Mouse (Mus musculus) hindbrain, embryonic 15.5 days (tissue): ENCODE data around the gene Pou3f1. TPM values are rescaled to one million over a fixed set of nuclear protein-coding genes. Genes with fewer than 3 reads are reported as not detected.

Experiments used
- ATAC-seq: fragments of 200-750 bp; cut with Nextera tagmentation; 2 replicates; pipeline ENCODE4 v1.8.0; 2017; ENCODE audit warnings: low read depth, moderate number of reproducible peaks, moderate TSS enrichment; ENCODE audit not compliant: low FRiP score
- H3K27ac ChIP-seq: fragments of 300-500 bp; sonication (generic); replicated peaks from 2 replicates; pipeline ENCODE4 v1.5.1; 2015; ENCODE audit warnings: mild to moderate bottlenecking, inconsistent platforms
- H3K27me3 ChIP-seq: fragments of 300-500 bp; sonication (generic); 2 replicates; pipeline ENCODE4 v1.6.1; 2015; ENCODE audit warnings: control low read depth, inconsistent platforms
- H3K36me3 ChIP-seq: fragments of 300-500 bp; sonication (generic); 2 replicates; pipeline ENCODE4 v1.6.1; 2015; ENCODE audit warnings: control low read depth, inconsistent platforms
- H3K4me1 ChIP-seq: fragments of 300-500 bp; sonication (generic); replicated peaks from 2 replicates; pipeline ENCODE4 v1.6.1; 2015; ENCODE audit warnings: control low read depth, inconsistent platforms
- H3K4me2 ChIP-seq: fragments of 300-500 bp; sonication (generic); 2 replicates; pipeline ENCODE4 v1.6.1; 2015; ENCODE audit warnings: moderate library complexity, mild to moderate bottlenecking, inconsistent platforms
- H3K4me3 ChIP-seq: fragments of 300-500 bp; sonication (generic); 2 replicates; pipeline ENCODE4 v1.5.1; 2015; ENCODE audit warnings: mild to moderate bottlenecking, inconsistent platforms
- H3K9ac ChIP-seq: fragments of 300-500 bp; sonication (generic); 2 replicates; pipeline ENCODE4 v1.6.1; 2015; ENCODE audit warnings: inconsistent platforms
- H3K9me3 ChIP-seq: fragments of 300-500 bp; sonication (generic); 2 replicates; pipeline ENCODE4 v1.6.1; 2016; ENCODE audit warnings: control low read depth, inconsistent platforms
- WGBS: fragments of 180-500 bp; shearing (Covaris S2); methylation state at CpG from one replicate; pipeline ENCODE4 v1.1.7; 2015; 5-methylcytosine and 5-hydroxymethylcytosine counted together
- polyA plus RNA-seq: library from polyadenylated mRNA; unstranded; fragments of >200 nt; fragmentation: Nextera tagmentation; extraction: Ambion mirVana; gene quantifications from 2 replicates; pipeline ENCODE4 v1.2.1, GENCODE M21; 2015

Pou3f1 gene
- polyA plus RNA-seq = 7.9 and 13.4 TPM in 2 replicates

DNA sequence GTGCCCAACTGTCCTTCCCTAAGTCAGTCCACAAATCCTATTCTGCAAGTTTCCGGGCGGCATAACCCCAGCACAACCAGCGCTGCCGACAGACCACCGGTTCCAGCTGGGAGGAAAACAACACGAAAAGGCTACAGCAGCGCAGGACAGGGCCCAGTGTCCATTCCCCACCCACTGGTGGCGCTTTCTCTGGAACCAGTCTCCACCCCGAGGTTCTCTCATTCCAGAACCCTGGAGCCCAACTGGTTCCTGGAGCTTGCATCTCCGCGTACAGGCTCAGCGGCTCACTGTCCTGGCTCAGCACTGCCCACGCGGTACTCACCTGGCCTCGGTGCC, at the start of gene Pou3f1:
Pou3f1 (plus strand) TSS at position 290 of the 336 bp plus-strand sequence.
- H3K27ac ChIP-seq = 0 out of 2 replicates have a peak within 1 kb of the TSS, but pooled peaks have one; percentile 31
- peak within 1 kb of the TSS; percentile 86 for H3K4me2 ChIP-seq
- no peaks in the 10 kb centered on the region for H3K36me3 ChIP-seq
- H3K4me1 ChIP-seq = peaks cover 34% of the 10 kb centered on the region
- peak within 1 kb of the TSS; percentile 59 for H3K4me3 ChIP-seq
- WGBS = 1% methylated on average over 15 of the region's 15 CpGs
- H3K9me3 ChIP-seq = no peaks in the 10 kb centered on the region
- no peak for ATAC-seq
- H3K27me3 ChIP-seq = peaks cover 50% of the 10 kb centered on the region
- H3K9ac ChIP-seq = peak within 1 kb of the TSS; percentile 38

DNA sequence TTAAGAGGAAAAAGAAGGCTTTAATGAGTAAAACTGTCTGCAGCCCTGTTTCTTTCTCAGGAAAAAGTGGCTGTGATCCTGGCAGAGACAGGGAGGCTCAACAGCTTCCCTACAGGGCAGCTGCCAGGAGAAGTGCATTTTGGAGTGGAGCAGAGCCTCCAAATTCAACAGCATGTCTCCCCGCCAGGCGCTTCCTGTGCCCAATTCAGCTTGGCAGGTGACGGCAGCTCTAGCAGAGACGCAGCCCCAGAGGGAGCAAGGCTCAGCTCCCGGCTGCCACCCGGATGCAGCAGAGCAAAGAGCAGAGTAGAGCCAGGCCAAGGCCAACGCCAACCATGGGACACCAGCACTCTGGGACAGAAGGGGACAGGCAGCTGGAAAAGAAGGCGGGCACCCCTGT, 49.4 kb upstream of the Pou3f1 start:
- H3K27me3 ChIP-seq = peaks cover 12% of the 10 kb centered on the region; the same call in 1 of the 2 replicates
- H3K4me2 ChIP-seq = no peak overlapping the region
- 60% methylated on average over 8 of the region's 8 CpGs for WGBS
- H3K9me3 ChIP-seq = no peaks in the 10 kb centered on the region
- no peak overlapping the region for H3K4me3 ChIP-seq
- H3K9ac ChIP-seq = no peak overlapping the region
- no peaks in the 10 kb centered on the region for H3K36me3 ChIP-seq
- no peak for ATAC-seq
- no peak overlapping the region for H3K27ac ChIP-seq
- 0 out of 2 replicates have a peak, but pooled peaks cover 4% of the 10 kb centered on the region for H3K4me1 ChIP-seq

DNA sequence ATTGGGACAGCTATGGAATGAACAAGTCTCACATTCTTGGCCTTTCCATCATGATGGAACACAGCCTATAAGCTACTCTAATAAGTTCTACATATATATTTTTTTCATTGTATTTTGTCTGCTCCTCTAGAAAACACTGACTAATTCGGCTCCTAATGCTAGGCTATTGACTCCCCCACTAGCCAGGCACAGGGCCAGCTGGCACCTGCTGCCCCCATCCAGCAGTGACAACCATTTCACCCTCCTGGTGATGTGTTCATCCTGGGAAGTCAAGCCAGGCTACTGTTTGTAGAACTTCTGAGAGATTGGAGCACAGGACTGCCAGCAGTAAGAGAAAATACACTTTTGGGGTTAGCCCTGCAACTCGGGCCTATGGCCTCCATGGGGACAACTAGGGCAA, 46.5 kb upstream of the Pou3f1 start:
- ATAC-seq = no peak
- Histone ChIP-seq H3K36me3 (no peaks in the 10 kb centered on the region), H3K27me3 (peaks cover 9% of the 10 kb centered on the region; the same call in 1 of the 2 replicates), H3K27ac (no peak overlapping the region), H3K4me3 (no peak overlapping the region), H3K4me1 (peaks cover 8% of the 10 kb centered on the region; the same call in 1 of the 2 replicates), H3K4me2 (no peak overlapping the region), H3K9me3 (no peaks in the 10 kb centered on the region), H3K9ac (no peak overlapping the region)
- WGBS = 62% methylated on average over 2 of the region's 2 CpGs

DNA sequence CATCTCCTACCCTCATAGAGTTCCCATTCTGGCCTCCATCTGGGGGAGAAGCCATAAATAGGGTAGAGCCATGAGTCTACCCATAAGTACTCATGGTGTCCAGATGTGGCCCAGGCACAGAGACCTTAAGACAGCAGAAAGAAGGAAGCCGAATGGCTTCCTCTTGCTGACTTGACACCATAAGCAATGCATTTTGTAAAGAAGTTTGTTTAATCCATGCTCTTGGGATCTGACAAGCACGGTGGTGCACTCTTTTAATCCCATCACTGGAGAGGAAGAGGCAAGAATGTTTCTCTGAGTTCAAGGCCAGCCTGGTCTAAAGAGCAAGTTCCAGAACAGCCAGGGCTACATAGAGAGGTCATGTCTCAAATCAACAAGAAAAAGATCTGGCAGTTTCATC, 45.9 kb upstream of the Pou3f1 start, which contains the start of gene 3100002H09Rik:
3100002H09Rik (minus strand) TSS at position 101 of the 400 bp plus-strand sequence.
- 86% methylated on average over 2 of the region's 2 CpGs for WGBS
- no peak for ATAC-seq
- peaks cover 6% of the 10 kb centered on the region; the same call in 1 of the 2 replicates for H3K27me3 ChIP-seq

DNA sequence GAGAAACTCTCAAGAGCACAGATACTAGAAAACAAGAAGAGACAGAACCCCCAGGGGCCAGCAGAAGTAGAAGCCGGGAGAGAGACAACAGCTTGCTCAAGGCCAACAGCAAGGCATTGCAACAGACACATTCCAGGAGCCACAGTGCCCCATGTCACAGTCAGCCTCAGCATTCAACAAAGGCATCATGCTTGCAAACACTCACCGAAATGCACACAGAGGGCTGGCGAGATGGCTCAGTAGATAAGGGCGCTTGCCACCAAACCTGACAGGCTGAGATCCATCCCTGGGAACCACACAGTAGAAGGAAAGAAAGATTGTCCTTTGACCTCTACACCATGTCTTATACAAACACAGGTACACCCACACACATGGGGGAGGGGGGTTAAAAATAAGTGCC, 44.8 kb upstream of the Pou3f1 start:
- H3K9me3 ChIP-seq = no peaks in the 10 kb centered on the region
- no peak overlapping the region for H3K4me2 ChIP-seq
- no peak overlapping the region for H3K4me3 ChIP-seq
- ATAC-seq = no peak
- WGBS = 79% methylated on average over 4 of the region's 4 CpGs
- no peaks in the 10 kb centered on the region for H3K36me3 ChIP-seq
- no peak overlapping the region for H3K27ac ChIP-seq
- H3K9ac ChIP-seq = no peak overlapping the region
- H3K4me1 ChIP-seq = peaks cover 23% of the 10 kb centered on the region; the same call in 1 of the 2 replicates
- H3K27me3 ChIP-seq = peaks cover 6% of the 10 kb centered on the region; the same call in 1 of the 2 replicates

More for the DNA sequence above, 45.9 kb upstream of the Pou3f1 start, which contains the start of gene 3100002H09Rik:
- no peaks in the 10 kb centered on the region for H3K9me3 ChIP-seq
- H3K36me3 ChIP-seq = no peaks in the 10 kb centered on the region
- H3K4me1 ChIP-seq = peaks cover 15% of the 10 kb centered on the region; the same call in 1 of the 2 replicates
- no peak within 1 kb of the TSS for H3K4me2 ChIP-seq
- no peak within 1 kb of the TSS for H3K9ac ChIP-seq
- no peak within 1 kb of the TSS for H3K4me3 ChIP-seq
- H3K27ac ChIP-seq = no peak within 1 kb of the TSS

DNA sequence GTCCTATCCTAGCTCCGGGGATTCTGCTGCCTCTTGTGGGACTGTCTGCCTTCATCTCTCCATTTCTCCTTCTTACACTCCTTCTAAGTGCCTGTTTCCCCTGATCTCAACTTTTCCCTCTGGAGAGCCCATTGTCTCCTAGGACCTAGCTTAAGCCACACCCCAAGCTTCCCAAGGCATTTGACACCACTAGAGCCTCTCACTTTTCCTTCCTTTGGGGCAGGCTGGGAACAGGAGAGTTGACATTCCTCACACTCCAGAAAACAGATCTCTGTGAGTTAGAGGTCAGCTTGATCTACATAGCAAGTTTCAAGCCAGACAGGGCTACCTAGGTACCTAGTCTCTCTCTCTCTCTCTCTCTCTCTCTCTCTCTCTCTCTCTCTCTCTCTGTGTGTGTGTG, 42.4 kb upstream of the Pou3f1 start:
- ATAC-seq = no peak
- H3K4me1 ChIP-seq = peaks cover 25% of the 10 kb centered on the region

DNA sequence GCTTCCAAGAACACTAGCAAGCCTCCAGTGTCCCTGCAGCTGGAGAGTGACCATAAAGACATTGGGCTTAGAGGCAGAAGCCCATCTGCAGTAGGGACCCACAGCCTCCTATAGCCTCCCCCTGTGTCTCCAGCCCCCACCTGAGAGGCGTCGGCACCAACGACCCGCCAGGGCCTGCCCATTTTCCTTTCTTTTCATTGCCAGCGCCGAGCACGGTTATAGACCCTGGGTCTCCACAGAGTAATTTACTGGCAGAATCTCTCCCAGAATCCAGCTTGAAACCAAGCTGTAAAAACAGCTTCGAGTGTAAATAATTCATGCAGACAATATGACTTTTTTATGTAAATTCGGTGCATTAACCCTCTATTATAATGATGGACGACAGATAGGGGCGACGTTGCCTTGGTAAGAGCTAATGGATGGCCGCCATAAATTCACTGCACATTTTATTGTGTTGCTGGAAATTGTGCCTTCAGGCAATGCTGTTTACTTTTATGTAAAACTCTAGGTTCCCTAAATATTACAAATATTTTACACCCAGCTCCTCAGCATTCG, 41.1 kb upstream of the Pou3f1 start:
- Histone ChIP-seq H3K4me1 (peaks cover 25% of the 10 kb centered on the region), H3K36me3 (no peaks in the 10 kb centered on the region), H3K4me2 (no peak overlapping the region), H3K9me3 (no peaks in the 10 kb centered on the region), H3K27me3 (peaks cover 9% of the 10 kb centered on the region; the same call in 1 of the 2 replicates), H3K27ac (peak overlapping the region; percentile 48; the same call in 1 of the 2 replicates), H3K4me3 (no peak overlapping the region), H3K9ac (no peak overlapping the region)
- WGBS = 30% methylated on average over 14 of the region's 14 CpGs
- peak; percentile 66; the same call in 1 of the 2 replicates for ATAC-seq

More for the DNA sequence above, 42.4 kb upstream of the Pou3f1 start:
- Histone ChIP-seq H3K9me3 (no peaks in the 10 kb centered on the region), H3K4me3 (no peak overlapping the region), H3K36me3 (no peaks in the 10 kb centered on the region), H3K9ac (no peak overlapping the region), H3K4me2 (no peak overlapping the region), H3K27me3 (peaks cover 9% of the 10 kb centered on the region; the same call in 1 of the 2 replicates), H3K27ac (no peak overlapping the region)
- 0% methylated on average over 1 of the region's 1 CpGs for WGBS

DNA sequence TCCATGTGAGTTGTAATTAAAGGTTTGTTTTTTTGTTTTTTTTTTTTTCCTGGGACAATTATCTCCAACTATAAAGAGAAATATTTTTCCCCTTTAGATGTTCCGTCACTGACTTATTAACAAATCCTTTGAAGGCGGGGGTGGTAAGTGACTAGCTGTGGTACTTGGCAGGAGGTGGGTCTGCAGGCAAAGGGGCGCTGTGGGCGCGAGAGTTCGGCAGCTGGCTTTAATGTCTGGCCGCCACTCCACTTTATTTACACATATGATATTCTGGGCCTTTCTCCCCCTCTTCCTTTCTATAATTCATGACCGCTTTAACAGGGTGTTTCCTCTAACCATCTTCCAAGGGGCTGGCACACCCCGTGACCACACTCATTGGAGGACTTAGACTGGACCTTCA, 40.6 kb upstream of the Pou3f1 start:
- 44% methylated on average over 9 of the region's 9 CpGs for WGBS
- 0 out of 2 replicates have a peak overlapping the region, but pooled peaks have one; percentile 16 for H3K27ac ChIP-seq
- no peak for ATAC-seq
- H3K4me3 ChIP-seq = no peak overlapping the region
- H3K27me3 ChIP-seq = peaks cover 9% of the 10 kb centered on the region; the same call in 1 of the 2 replicates
- H3K36me3 ChIP-seq = no peaks in the 10 kb centered on the region
- H3K9ac ChIP-seq = no peak overlapping the region
- H3K9me3 ChIP-seq = no peaks in the 10 kb centered on the region
- H3K4me1 ChIP-seq = peaks cover 25% of the 10 kb centered on the region
- H3K4me2 ChIP-seq = no peak overlapping the region

DNA sequence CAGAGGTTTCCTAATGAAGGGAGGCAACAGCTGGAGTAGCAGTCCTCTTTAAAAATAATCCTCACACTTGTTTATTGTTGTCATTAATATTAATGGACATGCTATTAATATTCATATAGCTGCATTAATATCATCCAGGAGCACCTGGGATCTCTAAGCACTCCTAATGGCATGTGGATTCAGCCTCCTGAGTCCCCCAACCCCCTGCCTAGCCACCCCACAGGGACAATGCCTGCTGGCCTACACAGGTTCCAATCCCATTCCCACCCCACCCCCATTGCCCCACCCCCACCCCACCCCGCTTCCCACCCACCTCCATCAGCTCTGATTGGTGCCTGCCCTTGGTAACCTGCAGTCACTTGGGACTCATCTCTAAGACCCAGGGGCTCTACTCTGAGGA, 40.0 kb upstream of the Pou3f1 start:
- Histone ChIP-seq H3K9me3 (no peaks in the 10 kb centered on the region), H3K4me3 (no peak overlapping the region), H3K27ac (no peak overlapping the region), H3K27me3 (peaks cover 9% of the 10 kb centered on the region; the same call in 1 of the 2 replicates), H3K9ac (no peak overlapping the region), H3K4me1 (peaks cover 31% of the 10 kb centered on the region), H3K36me3 (no peaks in the 10 kb centered on the region), H3K4me2 (no peak overlapping the region)
- ATAC-seq = no peak
- WGBS = 50% methylated on average over 1 of the region's 1 CpGs

DNA sequence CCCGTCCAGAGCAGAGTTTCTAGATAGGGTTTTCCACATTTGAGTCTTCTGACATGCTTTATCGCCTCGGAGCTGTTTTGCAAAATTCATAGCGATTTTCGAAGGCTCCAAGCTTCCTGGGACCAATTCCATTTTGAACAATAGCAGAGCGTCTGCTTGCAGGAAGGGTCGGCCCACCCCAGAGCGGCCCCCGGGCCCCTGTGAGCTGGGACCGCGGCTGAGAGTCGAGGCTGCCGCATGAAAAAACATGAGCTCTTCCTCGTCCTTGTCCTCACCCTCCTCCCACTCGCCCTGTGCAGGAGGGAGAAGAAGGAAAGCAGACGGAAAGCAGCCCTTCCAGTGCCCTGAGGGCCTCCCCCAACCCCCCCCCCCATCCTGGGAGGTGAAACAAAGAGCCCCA, 38.0 kb upstream of the Pou3f1 start:
- Histone ChIP-seq H3K4me3 (no peak overlapping the region), H3K9me3 (no peaks in the 10 kb centered on the region), H3K27ac (no peak overlapping the region), H3K9ac (no peak overlapping the region), H3K36me3 (no peaks in the 10 kb centered on the region), H3K4me2 (no peak overlapping the region), H3K4me1 (peaks cover 30% of the 10 kb centered on the region), H3K27me3 (peaks cover 9% of the 10 kb centered on the region; the same call in 1 of the 2 replicates)
- ATAC-seq = no peak
- WGBS = 9% methylated on average over 16 of the region's 16 CpGs

DNA sequence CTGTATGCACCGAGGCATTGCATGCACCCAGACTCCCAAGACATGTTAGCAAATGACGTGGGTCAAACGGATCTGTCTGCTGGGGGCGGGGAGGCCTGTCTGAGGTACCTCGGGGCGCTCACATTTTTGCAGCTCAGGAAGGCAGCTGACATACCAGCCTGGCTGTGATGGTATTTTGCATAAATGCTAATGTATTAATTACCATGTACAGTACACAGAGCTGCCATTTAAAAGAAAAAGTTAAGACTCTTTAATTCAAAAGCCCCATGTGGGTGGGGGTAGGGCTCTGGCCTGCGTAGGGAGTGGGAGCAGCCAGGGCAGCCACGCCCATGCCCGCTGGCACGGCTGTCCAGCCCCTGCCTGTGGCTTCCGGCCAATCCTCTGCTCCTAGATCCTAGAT, 35.2 kb upstream of the Pou3f1 start:
- no peak for ATAC-seq

DNA sequence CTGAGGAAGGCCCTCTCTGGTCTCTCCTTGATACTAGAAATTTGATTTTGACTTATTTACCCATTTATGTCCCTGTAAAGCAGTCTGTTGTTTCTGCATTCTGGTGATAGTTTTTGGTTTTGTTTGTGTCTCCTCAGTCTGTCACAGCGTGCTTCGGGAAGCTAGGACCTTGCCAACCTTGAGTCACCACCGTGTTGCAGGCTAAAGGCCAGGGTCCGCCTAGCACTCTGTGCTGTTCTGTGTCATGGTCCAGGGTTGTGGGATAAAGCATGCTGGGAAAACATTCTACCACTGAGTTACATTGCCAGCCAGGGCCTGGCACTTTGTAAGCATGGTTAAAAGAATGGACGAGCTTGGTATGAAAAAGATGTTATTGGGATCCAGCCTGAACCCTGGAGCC, 34.0 kb upstream of the Pou3f1 start:
- ATAC-seq = no peak
- H3K27ac ChIP-seq = no peak overlapping the region
- no peak overlapping the region for H3K4me3 ChIP-seq
- H3K9me3 ChIP-seq = no peaks in the 10 kb centered on the region
- H3K27me3 ChIP-seq = no peaks in the 10 kb centered on the region
- H3K9ac ChIP-seq = no peak overlapping the region
- 90% methylated on average over 5 of the region's 5 CpGs for WGBS
- peaks cover 24% of the 10 kb centered on the region for H3K4me1 ChIP-seq
- no peak overlapping the region for H3K4me2 ChIP-seq
- H3K36me3 ChIP-seq = no peaks in the 10 kb centered on the region

More for the DNA sequence above, 35.2 kb upstream of the Pou3f1 start:
- Histone ChIP-seq H3K27me3 (peaks cover 4% of the 10 kb centered on the region; the same call in 1 of the 2 replicates), H3K4me2 (no peak overlapping the region), H3K9ac (no peak overlapping the region), H3K4me1 (peaks cover 27% of the 10 kb centered on the region), H3K36me3 (no peaks in the 10 kb centered on the region), H3K27ac (no peak overlapping the region), H3K4me3 (no peak overlapping the region), H3K9me3 (no peaks in the 10 kb centered on the region)
- 55% methylated on average over 11 of the region's 11 CpGs for WGBS
